Mouse (Mus musculus) megakaryocyte progenitor cell, adult 5-6 weeks (primary cell): ENCODE results near the gene Fosb. TPM values are rescaled to one million over a fixed set of nuclear protein-coding genes. Genes with fewer than 3 reads are reported as not detected.

Experiments used
- ATAC-seq: replicated peaks from 2 replicates; pipeline ENCODE4 v1.8.0; 2016; ENCODE audit warnings: mild to moderate bottlenecking, moderate TSS enrichment, inconsistent platforms; ENCODE audit not compliant: poor library complexity
- total RNA-seq, 2 experiments: library from RNA; stranded (forward) in 1 of 2; stranded (reverse) in 1 of 2; fragments of 157-497, 149-512 nt in 1 of 2; fragments of 200-1000 nt in 1 of 2; gene quantifications; 2 replicates each; pipeline versions ENCODE4 v1.2.3 to v1.2.4; 2015 to 2017

Gene Fosb
- total RNA-seq, 2 experiments from 2014 or later, result 13.2 to 18.2 TPM

DNA sequence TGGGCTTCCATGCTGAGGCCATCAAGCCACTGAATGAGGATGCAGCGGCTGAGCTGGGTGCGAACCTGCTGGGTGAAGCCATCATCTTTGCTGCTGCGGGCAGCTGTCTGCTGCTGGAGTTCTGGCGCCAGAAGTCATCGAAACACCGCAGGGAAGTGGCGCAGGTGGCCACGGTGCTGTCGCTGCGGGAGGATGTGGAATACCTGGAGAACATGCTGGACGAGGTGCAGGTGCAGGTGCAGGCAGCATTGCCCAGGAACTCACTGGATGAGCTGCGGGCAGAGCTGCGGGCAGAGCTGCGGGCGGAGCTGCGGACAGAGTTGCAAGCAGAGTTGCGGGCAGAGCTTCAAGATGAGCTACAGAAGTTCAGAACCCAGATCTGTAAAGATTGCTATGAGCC lies 54.5 kb downstream of the Fosb start:
- no peak for ATAC-seq

DNA sequence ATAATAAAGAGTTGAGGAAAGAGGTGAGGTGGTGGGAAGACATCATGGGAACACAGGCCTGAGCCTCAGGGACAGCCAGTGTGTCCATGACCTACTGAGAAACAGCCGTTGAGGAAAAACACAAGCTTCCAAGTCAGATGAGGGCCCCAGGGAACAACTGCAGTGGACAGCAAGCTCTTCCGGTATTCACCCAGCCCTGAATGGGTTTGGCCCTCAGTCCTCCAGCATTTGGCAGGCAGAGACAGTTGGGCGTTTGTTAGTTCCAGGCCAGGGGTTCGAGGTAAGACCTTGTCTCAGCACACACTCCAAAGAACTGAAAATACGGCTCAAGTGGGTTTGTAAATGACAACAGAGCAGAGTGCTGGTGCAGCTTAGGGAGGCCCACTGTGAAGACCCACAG lies 56.4 kb downstream of the Fosb start:
- ATAC-seq, result no peak

Other genes starting within 250 kb of the Fosb start
- gene Dmwd, start 233.8 kb downstream of the Fosb start, total RNA-seq (2015), result 4.4 and 5.5 TPM in 2 replicates
- gene Dmwd, start 233.8 kb downstream of the Fosb start, total RNA-seq (2017), result 1.5 and 2.3 TPM in 2 replicates
- 0.78 and 1.9 TPM in 2 replicates for gene Dmpk, start 226.2 kb downstream of the Fosb start, total RNA-seq (2015)
- gene Dmpk, start 226.2 kb downstream of the Fosb start, total RNA-seq (2017), result 0.84 TPM in 1 of 2 replicates, not detected in the other
- 2.8 and 3.9 TPM in 2 replicates for gene Six5, start 215.5 kb downstream of the Fosb start, total RNA-seq (2015)
- 2.3 and 2.4 TPM in 2 replicates for gene Six5, start 215.5 kb downstream of the Fosb start, total RNA-seq (2017)
- 0.24 and 0.57 TPM in 2 replicates for gene Gm4969, start 191.7 kb downstream of the Fosb start, total RNA-seq (2015)
- 0.03 and 0.42 TPM in 2 replicates for gene Gm4969, start 191.7 kb downstream of the Fosb start, total RNA-seq (2017)
- gene Fbxo46, start 190.2 kb downstream of the Fosb start, total RNA-seq (2015), result 2.0 and 2.1 TPM in 2 replicates
- 4.2 and 5.0 TPM in 2 replicates for gene Fbxo46, start 190.2 kb downstream of the Fosb start, total RNA-seq (2017)
- gene Qpctl, start 160.8 kb downstream of the Fosb start, total RNA-seq (2015), result 6.5 and 6.9 TPM in 2 replicates
- gene Qpctl, start 160.8 kb downstream of the Fosb start, total RNA-seq (2017), result 3.4 and 5.6 TPM in 2 replicates
- 106 and 117 TPM in 2 replicates for gene Snrpd2, start 160.3 kb downstream of the Fosb start, total RNA-seq (2015)
- gene Snrpd2, start 160.3 kb downstream of the Fosb start, total RNA-seq (2017), result 78.6 and 83.9 TPM in 2 replicates
- gene Gipr, start 143.9 kb downstream of the Fosb start, total RNA-seq (2015), result not detected in 2 replicates
- gene Gipr, start 143.9 kb downstream of the Fosb start, total RNA-seq (2017), result not detected in 2 replicates
- gene Eml2, start 133.6 kb downstream of the Fosb start, total RNA-seq (2015), result 4.3 and 5.5 TPM in 2 replicates
- gene Eml2, start 133.6 kb downstream of the Fosb start, total RNA-seq (2017), result 8.0 and 15.1 TPM in 2 replicates
- gene Gpr4, start 97.5 kb downstream of the Fosb start, total RNA-seq (2015), result 0.12 TPM in 1 of 2 replicates, not detected in the other
- not detected in 2 replicates for gene Gpr4, start 97.5 kb downstream of the Fosb start, total RNA-seq (2017)
- 12.4 and 16.1 TPM in 2 replicates for gene Opa3, start 81.7 kb downstream of the Fosb start, total RNA-seq (2015)
- 19.9 and 25.0 TPM in 2 replicates for gene Opa3, start 81.7 kb downstream of the Fosb start, total RNA-seq (2017)
- 46.7 and 49.6 TPM in 2 replicates for gene Vasp, start 38.2 kb downstream of the Fosb start, total RNA-seq (2015)
- 71.0 and 73.0 TPM in 2 replicates for gene Vasp, start 38.2 kb downstream of the Fosb start, total RNA-seq (2017)
- 0.20 TPM in 1 of 2 replicates, not detected in the other for gene Ppm1n, start 30.0 kb downstream of the Fosb start, total RNA-seq (2015)
- gene Ppm1n, start 30.0 kb downstream of the Fosb start, total RNA-seq (2017), result not detected in 2 replicates
- not detected in 2 replicates for gene Rtn2, start 27.4 kb downstream of the Fosb start, total RNA-seq (2015)
- gene Rtn2, start 27.4 kb downstream of the Fosb start, total RNA-seq (2017), result not detected in 2 replicates
- gene Ercc1, start 34.7 kb upstream of the Fosb start, total RNA-seq (2015), result 26.5 and 32.3 TPM in 2 replicates
- gene Ercc1, start 34.7 kb upstream of the Fosb start, total RNA-seq (2017), result 24.4 and 29.8 TPM in 2 replicates
- 11.1 and 13.6 TPM in 2 replicates for gene Cd3eap, start 49.4 kb upstream of the Fosb start, total RNA-seq (2015)
- gene Cd3eap, start 49.4 kb upstream of the Fosb start, total RNA-seq (2017), result 24.8 and 27.4 TPM in 2 replicates
- 6.3 and 7.2 TPM in 2 replicates for gene Ppp1r13l, start 49.7 kb upstream of the Fosb start, total RNA-seq (2015)
- 0.74 and 1.2 TPM in 2 replicates for gene Ppp1r13l, start 49.7 kb upstream of the Fosb start, total RNA-seq (2017)
- 10.7 and 11.2 TPM in 2 replicates for gene Ercc2, start 72.0 kb upstream of the Fosb start, total RNA-seq (2015)
- 26.5 and 31.6 TPM in 2 replicates for gene Ercc2, start 72.0 kb upstream of the Fosb start, total RNA-seq (2017)
- gene Klc3, start 94.1 kb upstream of the Fosb start, total RNA-seq (2015), result not detected in 2 replicates
- gene Klc3, start 94.1 kb upstream of the Fosb start, total RNA-seq (2017), result 0.10 TPM in 1 of 2 replicates, not detected in the other
- gene Ckm, start 94.7 kb upstream of the Fosb start, total RNA-seq (2015), result 0.71 and 0.94 TPM in 2 replicates
- 1.4 and 2.0 TPM in 2 replicates for gene Ckm, start 94.7 kb upstream of the Fosb start, total RNA-seq (2017)
- 10.3 and 11.0 TPM in 2 replicates for gene Mark4, start 148.8 kb upstream of the Fosb start, total RNA-seq (2015)
- gene Mark4, start 148.8 kb upstream of the Fosb start, total RNA-seq (2017), result 4.8 and 6.9 TPM in 2 replicates
- 0.54 and 0.57 TPM in 2 replicates for gene Exoc3l2, start 153.3 kb upstream of the Fosb start, total RNA-seq (2015)
- gene Exoc3l2, start 153.3 kb upstream of the Fosb start, total RNA-seq (2017), result 0.62 and 1.3 TPM in 2 replicates
- 2.9 and 3.3 TPM in 2 replicates for gene Bloc1s3, start 198.3 kb upstream of the Fosb start, total RNA-seq (2015)
- 1.3 and 1.5 TPM in 2 replicates for gene Bloc1s3, start 198.3 kb upstream of the Fosb start, total RNA-seq (2017)
- gene Trappc6a, start 198.3 kb upstream of the Fosb start, total RNA-seq (2015), result 55.2 and 58.3 TPM in 2 replicates
- 26.1 and 39.5 TPM in 2 replicates for gene Trappc6a, start 198.3 kb upstream of the Fosb start, total RNA-seq (2017)
- gene Nkpd1, start 207.8 kb upstream of the Fosb start, total RNA-seq (2015), result not detected in 2 replicates
- gene Nkpd1, start 207.8 kb upstream of the Fosb start, total RNA-seq (2017), result 0.17 and 0.34 TPM in 2 replicates